Mouse (Mus musculus): Measurements from ENCODE around the gene Gm43552. TPM values are rescaled to one million over a fixed set of nuclear protein-coding genes. Genes with fewer than 3 reads are reported as not detected.

Gm43552 gene
- total and polyA plus RNA-seq, 2 experiments from 2014 or later, result not detected

GRCm38 (mm10) chr5:65415653-65416458, 76.8 kb downstream of the Gm43552 start:
- Histone ChIP-seq H3K36me3 (ENCODE audit: insufficient read depth, low read length) (peaks cover 48% of the 10 kb centered on the region), H3K9ac (replicated peaks; ENCODE audit: low read length, poor library complexity, severe bottlenecking) (0 out of 2 replicates have a peak overlapping the region, but pooled peaks have one; percentile 14), H3K27me3 (ENCODE audit: insufficient read depth, low read length) (no peaks in the 10 kb centered on the region), H3K4me3 (ENCODE audit: low read depth, low read length) (no peak overlapping the region), H3K4me1 (ENCODE audit: insufficient read depth, low read length) (no peaks in the 10 kb centered on the region), H3K27ac (ENCODE audit: low read depth, low read length) (no peak overlapping the region), H3K9me3 (ENCODE audit: low read length) (no peaks in the 10 kb centered on the region), H3K4me2 (ENCODE audit: low read depth, low read length, poor library complexity, severe bottlenecking) (no peak overlapping the region)
- TF ChIP-seq CTCF (IDR thresholded peaks at IDR 0.05), result no peak
- 27% methylated on average over 26 of the region's 26 CpGs for WGBS
- DNase-seq (ENCODE audit: low spot score) (peak; percentile 37), ATAC-seq (ENCODE audit: low FRiP score) (no peak)

GRCm38 (mm10) chr5:65407989-65408388, 84.6 kb downstream of the Gm43552 start:
- H3K9ac ChIP-seq (replicated peaks; ENCODE audit: low read length, poor library complexity, severe bottlenecking), result no peak overlapping the region
- H3K4me2 ChIP-seq (ENCODE audit: low read depth, low read length, poor library complexity, severe bottlenecking), result no peak overlapping the region
- H3K27ac ChIP-seq (ENCODE audit: low read depth, low read length), result peak overlapping the region; percentile 6; the same call in 1 of the 2 replicates
- no peak overlapping the region for H3K4me3 ChIP-seq (ENCODE audit: low read depth, low read length)
- H3K9me3 ChIP-seq (ENCODE audit: low read length), result no peaks in the 10 kb centered on the region
- WGBS, result 29% methylated on average over 12 of the region's 12 CpGs
- H3K27me3 ChIP-seq (ENCODE audit: insufficient read depth, low read length), result no peaks in the 10 kb centered on the region
- ATAC-seq (ENCODE audit: low FRiP score), result no peak
- peaks cover 51% of the 10 kb centered on the region for H3K36me3 ChIP-seq (ENCODE audit: insufficient read depth, low read length)
- no peaks in the 10 kb centered on the region for H3K4me1 ChIP-seq (ENCODE audit: insufficient read depth, low read length)
- DNase-seq (ENCODE audit: low spot score), result peak; percentile 22
- no peak for TF ChIP-seq CTCF (IDR thresholded peaks at IDR 0.05)

GRCm38 (mm10) chr5:65401251-65401994, 91.2 kb downstream of the Gm43552 start:
- no peak overlapping the region for H3K27ac ChIP-seq (ENCODE audit: low read depth, low read length)

GRCm38 (mm10) chr5:65394425-65394824, 98.2 kb downstream of the Gm43552 start:
- Histone ChIP-seq H3K4me3 (ENCODE audit: low read depth, low read length) (no peak overlapping the region), H3K27me3 (ENCODE audit: insufficient read depth, low read length) (no peaks in the 10 kb centered on the region), H3K4me2 (ENCODE audit: low read depth, low read length, poor library complexity, severe bottlenecking) (no peak overlapping the region), H3K27ac (ENCODE audit: low read depth, low read length) (no peak overlapping the region), H3K9me3 (ENCODE audit: low read length) (no peaks in the 10 kb centered on the region), H3K36me3 (ENCODE audit: insufficient read depth, low read length) (peaks cover 5% of the 10 kb centered on the region), H3K9ac (replicated peaks; ENCODE audit: low read length, poor library complexity, severe bottlenecking) (no peak overlapping the region), H3K4me1 (ENCODE audit: insufficient read depth, low read length) (no peaks in the 10 kb centered on the region)
- 95% methylated on average over 7 of the region's 7 CpGs for WGBS
- no peak for TF ChIP-seq CTCF (IDR thresholded peaks at IDR 0.05)
- no peak for ATAC-seq (ENCODE audit: low FRiP score)
- no peak for DNase-seq (ENCODE audit: low spot score)

More at GRCm38 (mm10) chr5:65401251-65401994, 91.2 kb downstream of the Gm43552 start:
- 24% methylated on average over 2 of the region's 2 CpGs for WGBS
- H3K27me3 ChIP-seq (ENCODE audit: insufficient read depth, low read length), result no peaks in the 10 kb centered on the region
- no peaks in the 10 kb centered on the region for H3K4me1 ChIP-seq (ENCODE audit: insufficient read depth, low read length)
- peak; percentile 78 for DNase-seq (ENCODE audit: low spot score)
- no peak overlapping the region for H3K4me3 ChIP-seq (ENCODE audit: low read depth, low read length)
- no peaks in the 10 kb centered on the region for H3K9me3 ChIP-seq (ENCODE audit: low read length)
- peaks cover 45% of the 10 kb centered on the region for H3K36me3 ChIP-seq (ENCODE audit: insufficient read depth, low read length)
- TF ChIP-seq CTCF (IDR thresholded peaks at IDR 0.05), result peak; percentile 98
- peak; percentile 76 for ATAC-seq (ENCODE audit: low FRiP score)
- no peak overlapping the region for H3K4me2 ChIP-seq (ENCODE audit: low read depth, low read length, poor library complexity, severe bottlenecking)
- no peak overlapping the region for H3K9ac ChIP-seq (replicated peaks; ENCODE audit: low read length, poor library complexity, severe bottlenecking)

- Histone ChIP-seq H3K4me2 (ENCODE audit: low read depth, low read length, poor library complexity, severe bottlenecking) (peak overlapping the region; percentile 52), H3K36me3 (ENCODE audit: insufficient read depth, low read length) (peaks cover 13% of the 10 kb centered on the region), H3K27me3 (ENCODE audit: insufficient read depth, low read length) (no peaks in the 10 kb centered on the region), H3K9me3 (ENCODE audit: low read length) (no peaks in the 10 kb centered on the region), H3K27ac (ENCODE audit: low read depth, low read length) (peak overlapping the region; percentile 97), H3K4me3 (ENCODE audit: low read depth, low read length) (peak overlapping the region; percentile 91), H3K9ac (replicated peaks; ENCODE audit: low read length, poor library complexity, severe bottlenecking) (peak overlapping the region; percentile 99), H3K4me1 (ENCODE audit: insufficient read depth, low read length) (no peaks in the 10 kb centered on the region)
- WGBS, result 3% methylated on average over 12 of the region's 12 CpGs
- no peak for TF ChIP-seq CTCF (IDR thresholded peaks at IDR 0.05)
- ATAC-seq (ENCODE audit: low FRiP score) (peak; percentile 76), DNase-seq (ENCODE audit: low spot score) (peak; percentile 41)
Measured at GRCm38 (mm10) chr5:65391753-65392152, 100.9 kb downstream of the Gm43552 start.

Measured in midbrain, postnatal 0 days (tissue).